Mouse (Mus musculus): ENCODE measurements around the gene Cldn12.

Cldn12 gene

DNA sequence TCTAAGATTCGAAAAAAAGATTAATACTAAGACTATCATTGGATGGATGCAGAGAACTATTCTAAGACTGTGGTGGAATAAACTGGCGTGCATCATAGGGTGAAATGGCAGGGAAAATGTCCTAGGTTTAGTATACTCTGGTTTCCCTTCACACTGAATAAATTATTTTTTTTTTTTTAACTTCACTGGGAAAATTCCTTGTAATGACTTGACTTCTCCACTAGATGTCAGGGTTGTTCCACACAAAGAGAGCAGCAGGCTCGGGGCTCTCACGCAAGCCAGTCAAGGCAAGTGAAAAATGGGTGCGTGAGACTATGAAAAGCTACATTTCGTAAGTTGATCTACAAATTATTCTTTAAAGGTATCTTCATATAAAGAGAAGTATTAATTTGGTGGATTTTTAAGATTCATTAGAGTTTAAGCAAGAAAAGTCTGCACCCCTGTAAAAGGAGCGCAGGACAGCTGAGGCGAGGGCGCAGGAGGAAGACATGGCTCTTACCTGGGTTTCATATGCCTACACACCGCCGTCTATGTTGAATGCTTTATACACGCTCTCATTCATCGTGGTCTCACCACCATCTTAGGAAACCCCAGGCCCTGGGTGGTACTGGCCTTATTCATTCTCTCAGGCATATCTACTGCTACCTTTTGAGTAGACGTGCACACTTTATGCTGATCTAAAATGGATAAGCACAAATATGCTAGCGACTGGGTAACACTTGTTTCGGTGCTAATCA is 20.3 kb downstream of the Cldn12 start:
- DNase-seq, result no peak

DNA sequence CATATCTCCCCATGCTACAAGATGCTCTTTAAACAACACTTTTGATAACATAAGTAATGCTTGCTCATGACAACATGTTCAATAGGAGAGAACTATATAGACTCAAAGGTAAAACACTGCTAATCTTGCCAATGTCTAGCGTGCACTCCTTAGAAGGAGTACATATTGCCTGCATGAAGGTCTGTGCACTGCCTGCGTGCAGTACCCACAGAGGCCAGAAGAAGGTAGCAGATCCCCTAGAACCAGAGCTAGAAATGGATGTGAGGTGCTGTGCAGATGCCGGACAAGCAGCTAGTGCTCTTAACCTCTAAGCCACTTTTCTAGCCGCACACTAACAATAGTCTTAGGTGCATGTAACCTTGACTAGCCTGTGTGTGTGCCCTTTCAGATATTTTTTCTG is 22.6 kb downstream of the Cldn12 start:
- no peak for DNase-seq

DNA sequence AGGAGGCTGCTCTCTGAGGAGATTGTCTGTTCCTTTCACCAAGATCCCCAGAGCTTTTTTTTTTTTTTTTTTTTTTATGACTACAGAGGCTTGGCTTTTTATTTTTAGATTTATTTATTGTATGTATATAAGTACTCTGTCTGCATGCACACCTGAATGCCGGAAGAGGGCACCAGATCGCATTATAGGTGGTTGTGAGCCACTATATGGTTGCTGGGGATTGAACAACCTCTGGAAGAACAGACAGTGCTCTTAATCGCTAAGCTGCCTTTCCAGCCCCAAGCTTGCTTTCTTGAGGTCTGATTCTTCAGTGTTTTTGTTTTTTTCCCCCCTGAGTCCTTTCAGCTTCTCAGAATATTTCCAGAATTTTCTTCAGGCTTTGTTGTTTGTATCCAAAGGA is 28.7 kb downstream of the Cldn12 start:
- no peak for DNase-seq

DNA sequence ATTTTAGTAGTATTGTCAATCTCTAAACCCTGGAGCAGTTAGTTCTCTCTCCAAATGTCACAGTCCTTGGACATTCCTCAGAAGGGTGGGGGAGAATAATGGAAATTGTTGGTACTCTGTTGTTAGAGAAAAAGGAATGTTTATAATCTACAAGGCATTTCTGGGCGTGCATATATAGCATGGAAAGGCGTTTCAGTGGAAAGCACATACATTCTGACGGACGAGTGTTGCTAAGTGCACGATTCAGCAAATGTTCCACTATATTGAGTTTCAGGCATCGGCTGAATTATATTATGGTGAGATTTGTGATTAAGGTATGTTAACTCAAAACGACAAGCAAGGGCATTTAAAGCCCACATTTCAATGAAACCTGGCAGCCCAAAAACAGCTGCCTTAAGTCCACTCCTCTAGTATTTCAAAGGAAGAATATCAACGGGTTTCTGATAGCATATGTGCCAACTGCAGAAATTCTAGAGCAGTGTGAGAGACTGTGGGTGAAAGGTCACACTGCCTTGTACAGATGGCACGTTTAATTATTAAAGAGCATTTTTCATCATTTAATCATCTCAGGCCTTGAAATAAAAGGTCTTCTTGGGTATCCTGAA is 31.4 kb downstream of the Cldn12 start:
- DNase-seq, result no peak

GRCm38 (mm10) chr5:5481662-5482061 is 33.1 kb downstream of the Cldn12 start:
- no peak for DNase-seq

GRCm38 (mm10) chr5:5479043-5479442 is 35.7 kb downstream of the Cldn12 start, which contains the start of gene 1700015F17Rik:
Gene 1700015F17Rik (minus strand): TSS chr5:5479143.
- no peak for DNase-seq

GRCm38 (mm10) chr5:5476133-5476532 is 38.6 kb downstream of the Cldn12 start:
- DNase-seq, result no peak

DNA sequence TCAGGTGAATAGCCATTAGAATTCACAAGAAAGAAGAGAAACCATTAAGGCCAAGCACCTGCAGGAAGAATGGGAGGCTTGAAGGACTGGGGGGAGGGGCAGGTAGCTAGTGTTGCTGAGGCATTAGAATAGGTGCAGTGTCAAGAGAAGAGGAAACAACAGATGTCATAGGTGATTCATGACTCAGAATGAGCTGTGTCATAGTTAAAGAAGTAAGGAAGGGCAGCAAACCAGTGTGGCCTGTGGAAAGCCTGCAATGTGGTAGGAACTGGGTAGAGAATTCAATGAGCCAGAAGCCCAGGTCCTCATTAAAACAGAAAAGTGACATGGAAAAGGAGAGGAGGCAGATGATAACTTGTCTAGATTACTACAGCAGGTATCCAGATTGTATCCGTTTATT is 49.5 kb downstream of the Cldn12 start:
- DNase-seq, result no peak

Data from right cerebral cortex, postnatal 4 days (tissue).